Mouse (Mus musculus) hindbrain, embryonic 14.5 days (tissue): ENCODE data around the gene Slit1. TPM values are rescaled to one million over a fixed set of nuclear protein-coding genes. Genes with fewer than 3 reads are reported as not detected.

Experiments
- ATAC-seq: fragments of 200-750 bp; cut with Nextera tagmentation; 2 replicates; pipeline ENCODE4 v1.8.0; 2017; ENCODE audit warnings: moderate number of reproducible peaks, mild to moderate bottlenecking, moderate TSS enrichment, moderate library complexity; ENCODE audit not compliant: low FRiP score
- DNase-seq: peaks from one replicate; pipeline ENCODE4 v3.0.0-alpha.2; 2015; ENCODE audit warnings: low spot score
- H3K27ac ChIP-seq: fragments of 300-500 bp; sonication (generic); 2 replicates; pipeline ENCODE4 v1.5.1; 2014; ENCODE audit warnings: mild to moderate bottlenecking, moderate library complexity
- H3K27me3 ChIP-seq: fragments of 300-500 bp; sonication (generic); 2 replicates; pipeline ENCODE4 v1.6.1; 2014; ENCODE audit warnings: mild to moderate bottlenecking, low read length, mixed read lengths; ENCODE audit not compliant: control insufficient read depth, insufficient read depth
- H3K36me3 ChIP-seq: fragments of 300-500 bp; sonication (generic); replicated peaks from 2 replicates; pipeline ENCODE4 v1.6.1; 2014; ENCODE audit not compliant: control insufficient read depth, insufficient read depth
- H3K4me1 ChIP-seq: fragments of 300-500 bp; sonication (generic); replicated peaks from 2 replicates; pipeline ENCODE4 v1.6.1; 2014; ENCODE audit warnings: antibody characterized with exemption, low read length, mixed read lengths; ENCODE audit not compliant: control insufficient read depth, insufficient read depth
- H3K4me2 ChIP-seq: fragments of 300-500 bp; sonication (generic); replicated peaks from 2 replicates; pipeline ENCODE4 v1.6.1; 2014; ENCODE audit warnings: mild to moderate bottlenecking, moderate library complexity
- H3K4me3 ChIP-seq: fragments of 300-500 bp; sonication (generic); replicated peaks from 2 replicates; pipeline ENCODE4 v1.5.1; 2014; ENCODE audit warnings: mild to moderate bottlenecking, low read length
- H3K9ac ChIP-seq: fragments of 300-500 bp; sonication (generic); 2 replicates; pipeline ENCODE4 v1.6.1; 2014
- H3K9me3 ChIP-seq: fragments of 300-500 bp; sonication (generic); 2 replicates; pipeline ENCODE4 v1.6.1; 2016; ENCODE audit warnings: low read length; ENCODE audit not compliant: control insufficient read depth
- WGBS: fragments of 180-500 bp; shearing (Covaris S2); extraction: QIAGEN DNeasy Blood & Tissue Kit; methylation state at CpG from one replicate; pipeline ENCODE4 v1.1.7; 2014; 5-methylcytosine and 5-hydroxymethylcytosine counted together
- polyA plus RNA-seq: library from polyadenylated mRNA; unstranded; fragments of >200 nt; fragmentation: Nextera tagmentation; extraction: Ambion mirVana; gene quantifications from 2 replicates; pipeline ENCODE4 v1.2.1, GENCODE M21; 2014

Gene Slit1
- polyA plus RNA-seq, 1 experiment from 2014 or later, result 36.4 TPM

- no peaks in the 10 kb centered on the region for H3K9me3 ChIP-seq
- no peak overlapping the region for H3K4me3 ChIP-seq
- H3K27ac ChIP-seq, result no peak overlapping the region
- no peak overlapping the region for H3K4me2 ChIP-seq
- H3K27me3 ChIP-seq, result no peaks in the 10 kb centered on the region
- 95% methylated on average over 2 of the region's 2 CpGs for WGBS
- no peak overlapping the region for H3K9ac ChIP-seq
- H3K4me1 ChIP-seq, result peaks cover 62% of the 10 kb centered on the region
- ATAC-seq (no peak), DNase-seq (no peak)
- no peaks in the 10 kb centered on the region for H3K36me3 ChIP-seq
These were observed 57.3 kb downstream of the Slit1 start for GRCm38 (mm10) chr19:41686194-41686593.

- no peaks in the 10 kb centered on the region for H3K27me3 ChIP-seq
- H3K4me1 ChIP-seq, result peaks cover 59% of the 10 kb centered on the region
- 56% methylated on average over 13 of the region's 13 CpGs for WGBS
- no peaks in the 10 kb centered on the region for H3K36me3 ChIP-seq
- ATAC-seq (no peak), DNase-seq (no peak)
- no peak overlapping the region for H3K27ac ChIP-seq
- H3K9me3 ChIP-seq, result no peaks in the 10 kb centered on the region
- no peak overlapping the region for H3K9ac ChIP-seq
- no peak overlapping the region for H3K4me2 ChIP-seq
- H3K4me3 ChIP-seq, result no peak overlapping the region
These were observed 57.9 kb downstream of the Slit1 start for GRCm38 (mm10) chr19:41685453-41686086.

GRCm38 (mm10) chr19:41684874-41685273, 58.6 kb downstream of the Slit1 start:
- DNase-seq (no peak), ATAC-seq (no peak)
- Histone ChIP-seq H3K4me2 (no peak overlapping the region), H3K4me1 (peaks cover 52% of the 10 kb centered on the region), H3K27ac (no peak overlapping the region), H3K4me3 (no peak overlapping the region), H3K27me3 (no peaks in the 10 kb centered on the region), H3K9me3 (no peaks in the 10 kb centered on the region), H3K36me3 (no peaks in the 10 kb centered on the region), H3K9ac (no peak overlapping the region)
- 80% methylated on average over 1 of the region's 1 CpGs for whole genome bisulfite sequencing

GRCm38 (mm10) chr19:41683951-41684350, 59.5 kb downstream of the Slit1 start:
- no peak overlapping the region for H3K27ac ChIP-seq
- no peaks in the 10 kb centered on the region for H3K27me3 ChIP-seq
- peaks cover 54% of the 10 kb centered on the region for H3K4me1 ChIP-seq
- ATAC-seq, result no peak
- no peak overlapping the region for H3K4me3 ChIP-seq
- no peak overlapping the region for H3K9ac ChIP-seq
- H3K9me3 ChIP-seq, result no peaks in the 10 kb centered on the region
- no peaks in the 10 kb centered on the region for H3K36me3 ChIP-seq
- 73% methylated on average over 1 of the region's 1 CpGs for WGBS
- no peak for DNase-seq
- H3K4me2 ChIP-seq, result no peak overlapping the region

- WGBS, result 40% methylated on average over 1 of the region's 1 CpGs
- no peak overlapping the region for H3K9ac ChIP-seq
- no peak overlapping the region for H3K4me2 ChIP-seq
- H3K4me3 ChIP-seq, result no peak overlapping the region
- H3K27ac ChIP-seq, result no peak overlapping the region
- no peaks in the 10 kb centered on the region for H3K9me3 ChIP-seq
- peaks cover 58% of the 10 kb centered on the region for H3K4me1 ChIP-seq
- DNase-seq, result no peak
- ATAC-seq, result no peak
- no peaks in the 10 kb centered on the region for H3K27me3 ChIP-seq
- no peaks in the 10 kb centered on the region for H3K36me3 ChIP-seq
These were observed 63.2 kb downstream of the Slit1 start for GRCm38 (mm10) chr19:41680267-41680666.

- DNase-seq (no peak), ATAC-seq (no peak)
- WGBS, result 9% methylated on average over 15 of the region's 15 CpGs
- no peaks in the 10 kb centered on the region for H3K36me3 ChIP-seq
- no peak overlapping the region for H3K4me3 ChIP-seq
- no peaks in the 10 kb centered on the region for H3K9me3 ChIP-seq
- H3K27ac ChIP-seq, result no peak overlapping the region
- H3K9ac ChIP-seq, result no peak overlapping the region
- peaks cover 50% of the 10 kb centered on the region for H3K4me1 ChIP-seq
- H3K27me3 ChIP-seq, result no peaks in the 10 kb centered on the region
- H3K4me2 ChIP-seq, result peak overlapping the region; percentile 4; the same call in 1 of the 2 replicates
These were observed 64.4 kb downstream of the Slit1 start for GRCm38 (mm10) chr19:41679028-41679427.

- no peak for DNase-seq
- Histone ChIP-seq H3K9ac (no peak overlapping the region), H3K27ac (no peak overlapping the region), H3K4me2 (no peak overlapping the region), H3K4me1 (peaks cover 55% of the 10 kb centered on the region), H3K4me3 (no peak overlapping the region), H3K9me3 (no peaks in the 10 kb centered on the region), H3K36me3 (no peaks in the 10 kb centered on the region), H3K27me3 (no peaks in the 10 kb centered on the region)
- 71% methylated on average over 4 of the region's 4 CpGs for WGBS
- no peak for ATAC-seq
These were observed 65.9 kb downstream of the Slit1 start for GRCm38 (mm10) chr19:41677575-41677974.

GRCm38 (mm10) chr19:41675583-41675982, 67.9 kb downstream of the Slit1 start:
- no peak for ATAC-seq
- H3K27ac ChIP-seq, result peak overlapping the region; percentile 55
- H3K4me1 ChIP-seq, result peaks cover 58% of the 10 kb centered on the region

GRCm38 (mm10) chr19:41674366-41674765, 69.1 kb downstream of the Slit1 start:
- Histone ChIP-seq H3K4me2 (no peak overlapping the region), H3K9ac (no peak overlapping the region), H3K4me1 (peaks cover 65% of the 10 kb centered on the region), H3K36me3 (no peaks in the 10 kb centered on the region), H3K9me3 (no peaks in the 10 kb centered on the region), H3K27me3 (no peaks in the 10 kb centered on the region), H3K27ac (no peak overlapping the region), H3K4me3 (no peak overlapping the region)
- DNase-seq (no peak), ATAC-seq (no peak)
- 73% methylated on average over 4 of the region's 4 CpGs for WGBS

More at GRCm38 (mm10) chr19:41675583-41675982, 67.9 kb downstream of the Slit1 start:
- Histone ChIP-seq H3K27me3 (no peaks in the 10 kb centered on the region), H3K9me3 (no peaks in the 10 kb centered on the region), H3K9ac (no peak overlapping the region), H3K36me3 (no peaks in the 10 kb centered on the region), H3K4me2 (no peak overlapping the region), H3K4me3 (no peak overlapping the region)
- 26% methylated on average over 8 of the region's 8 CpGs for WGBS
- DNase-seq, result no peak

GRCm38 (mm10) chr19:41672836-41673235, 70.6 kb downstream of the Slit1 start:
- H3K4me3 ChIP-seq, result no peak overlapping the region
- ATAC-seq (peak; percentile 21; the same call in 1 of the 2 replicates), DNase-seq (no peak)
- no peaks in the 10 kb centered on the region for H3K9me3 ChIP-seq
- no peaks in the 10 kb centered on the region for H3K27me3 ChIP-seq
- no peaks in the 10 kb centered on the region for H3K36me3 ChIP-seq
- 23% methylated on average over 4 of the region's 4 CpGs for WGBS
- no peak overlapping the region for H3K9ac ChIP-seq
- peaks cover 60% of the 10 kb centered on the region for H3K4me1 ChIP-seq
- H3K4me2 ChIP-seq, result no peak overlapping the region
- H3K27ac ChIP-seq, result no peak overlapping the region
